In the genomic region with DNA sequence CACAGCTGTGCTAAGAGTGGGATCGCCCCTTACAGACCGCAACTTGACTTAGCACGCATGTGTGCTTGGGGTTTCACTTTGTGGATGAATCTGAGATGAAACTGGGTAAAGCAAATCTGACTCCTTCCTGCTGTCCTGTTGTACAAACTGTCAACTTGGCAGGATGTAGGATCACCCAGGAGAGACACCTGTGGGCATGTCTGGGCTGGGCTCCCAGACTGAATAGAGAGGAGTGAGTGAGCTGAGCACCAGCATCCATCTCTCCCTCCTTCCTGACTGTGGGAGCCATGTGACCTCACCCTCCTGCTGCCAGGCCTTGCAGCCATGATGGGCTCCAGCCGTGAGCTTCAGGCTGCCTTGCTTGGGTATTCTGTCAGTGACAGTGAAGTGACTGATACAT, we compare ENCODE assay signal across 22 mouse cellular contexts. TPM values are rescaled to one million over a fixed set of nuclear protein-coding genes. Genes with fewer than 3 reads are reported as not detected.
A peak's percentile ranks its signal among the peaks of the same experiment; 100 is the strongest.
DNase-seq lines count a peak whose midpoint lies in the region; ATAC-seq and TF ChIP-seq lines count a peak whose summit lies in the region.
"Had no signal": no experiment of that assay in that cellular context is flagged by ENCODE, and none has a peak within 500 bp of the region (broad histone marks: within the 10 kb centered on the region; RNA-seq: fewer than 3 reads in every experiment).

No protein-coding gene starts in this region.

- no peak for DNase-seq in embryonic facial prominence, embryonic 14.5 days (ENCODE audit: low spot score)
- no peak for DNase-seq in embryonic facial prominence, embryonic 10.5 days (ENCODE audit: low spot score)
- no peak for DNase-seq in limb, embryonic 10.5 days (ENCODE audit: low spot score)
- DNase-seq in lung, postnatal 0 days (ENCODE audit: low spot score), result no peak
- DNase-seq: adrenal gland, adult 2 months; adrenal gland, postnatal 25 days; cerebellum, adult 9-10 months; gastrocnemius, postnatal 10 days; heart, adult 2 months; heart, postnatal 14 days had no signal

- TF ChIP-seq CTCF in lung, postnatal 0 days (IDR thresholded peaks at IDR 0.05), result no peak

- H3K9ac ChIP-seq in embryonic facial prominence, embryonic 14.5 days (ENCODE audit: low read depth, low read length), result no peak overlapping the region
- H3K9ac ChIP-seq in limb, embryonic 15.5 days, result no peak overlapping the region
- H3K9ac ChIP-seq in stomach, embryonic 16.5 days (ENCODE audit: low read length), result no peak overlapping the region
- H3K9ac ChIP-seq in lung, postnatal 0 days (replicated peaks; ENCODE audit: low read depth), result no peak overlapping the region
- H3K9ac ChIP-seq: embryonic facial prominence, embryonic 13.5 days; heart, embryonic 15.5 days; hindbrain, embryonic 14.5 days; intestine, embryonic 15.5 days had no signal

- no peak overlapping the region for H3K27ac ChIP-seq in embryonic facial prominence, embryonic 14.5 days (replicated peaks; ENCODE audit: low read depth, low read length)
- no peak overlapping the region for H3K27ac ChIP-seq in embryonic facial prominence, embryonic 10.5 days (replicated peaks)
- peak overlapping the region; percentile 47 for H3K27ac ChIP-seq in limb, embryonic 15.5 days
- H3K27ac ChIP-seq in limb, embryonic 10.5 days, result no peak overlapping the region
- H3K27ac ChIP-seq in stomach, embryonic 16.5 days (ENCODE audit: low read length), result peak overlapping the region; percentile 52; the same call in 1 of the 2 replicates
- no peak overlapping the region for H3K27ac ChIP-seq in lung, postnatal 0 days (ENCODE audit: low read length)
- H3K27ac ChIP-seq: embryonic facial prominence, embryonic 13.5 days; forebrain, embryonic 10.5 days; heart, adult 2 months; heart, embryonic 15.5 days; hindbrain, embryonic 14.5 days; intestine, embryonic 15.5 days had no signal

- 0 out of 2 replicates have a peak, but pooled peaks have one; percentile 8 for ATAC-seq in embryonic facial prominence, embryonic 14.5 days (ENCODE audit: low read depth)
- ATAC-seq in limb, embryonic 15.5 days (ENCODE audit: insufficient number of reproducible peaks, low FRiP score, low TSS enrichment, low read depth), result no peak
- ATAC-seq in stomach, embryonic 16.5 days (ENCODE audit: insufficient read depth, low FRiP score), result no peak
- ATAC-seq in lung, postnatal 0 days, result no peak
- ATAC-seq: forebrain, embryonic 14.5 days; intestine, embryonic 15.5 days had no signal

- no peaks in the 10 kb centered on the region for H3K36me3 ChIP-seq in embryonic facial prominence, embryonic 14.5 days (ENCODE audit: control insufficient read depth, insufficient read depth, low read length)
- H3K36me3 ChIP-seq in embryonic facial prominence, embryonic 10.5 days (replicated peaks), result no peaks in the 10 kb centered on the region
- no peaks in the 10 kb centered on the region; the same call in 1 of the 2 replicates for H3K36me3 ChIP-seq in limb, embryonic 15.5 days
- H3K36me3 ChIP-seq in limb, embryonic 10.5 days, result no peaks in the 10 kb centered on the region
- H3K36me3 ChIP-seq in stomach, embryonic 16.5 days (ENCODE audit: control insufficient read depth, insufficient read depth, low read length), result no peaks in the 10 kb centered on the region
- H3K36me3 ChIP-seq in lung, postnatal 0 days (ENCODE audit: insufficient read depth, low read length), result no peaks in the 10 kb centered on the region
- H3K36me3 ChIP-seq: embryonic facial prominence, embryonic 13.5 days; forebrain, embryonic 10.5 days had no signal

- H3K4me3 ChIP-seq in embryonic facial prominence, embryonic 14.5 days (ENCODE audit: low read depth, low read length), result no peak overlapping the region
- no peak overlapping the region for H3K4me3 ChIP-seq in embryonic facial prominence, embryonic 10.5 days
- H3K4me3 ChIP-seq in limb, embryonic 15.5 days, result no peak overlapping the region
- no peak overlapping the region for H3K4me3 ChIP-seq in limb, embryonic 10.5 days
- no peak overlapping the region for H3K4me3 ChIP-seq in stomach, embryonic 16.5 days (replicated peaks; ENCODE audit: low read length)
- no peak overlapping the region for H3K4me3 ChIP-seq in lung, postnatal 0 days (ENCODE audit: low read depth, low read length)
- H3K4me3 ChIP-seq: embryonic facial prominence, embryonic 13.5 days; erythroblast, embryonic 14.5 days; forebrain, embryonic 10.5 days; heart, adult 2 months; heart, embryonic 15.5 days; intestine, embryonic 15.5 days had no signal

- no peaks in the 10 kb centered on the region for H3K4me1 ChIP-seq in embryonic facial prominence, embryonic 14.5 days (ENCODE audit: control insufficient read depth, insufficient read depth, low read length)
- peaks cover 37% of the 10 kb centered on the region for H3K4me1 ChIP-seq in embryonic facial prominence, embryonic 10.5 days
- peaks cover 23% of the 10 kb centered on the region for H3K4me1 ChIP-seq in limb, embryonic 15.5 days
- H3K4me1 ChIP-seq in limb, embryonic 10.5 days, result peaks cover 17% of the 10 kb centered on the region; the same call in 1 of the 2 replicates
- peaks cover 21% of the 10 kb centered on the region for H3K4me1 ChIP-seq in stomach, embryonic 16.5 days (ENCODE audit: control insufficient read depth, insufficient read depth, low read length)
- H3K4me1 ChIP-seq in lung, postnatal 0 days (ENCODE audit: insufficient read depth, low read depth, low read length), result no peaks in the 10 kb centered on the region

- WGBS in embryonic facial prominence, embryonic 14.5 days, result 75% methylated on average over 4 of the region's 4 CpGs
- WGBS in embryonic facial prominence, embryonic 10.5 days, result 86% methylated on average over 4 of the region's 4 CpGs
- 77% methylated on average over 4 of the region's 4 CpGs for WGBS in limb, embryonic 15.5 days
- WGBS in limb, embryonic 10.5 days, result 87% methylated on average over 4 of the region's 4 CpGs
- 84% methylated on average over 4 of the region's 4 CpGs for WGBS in stomach, embryonic 16.5 days
- 89% methylated on average over 4 of the region's 4 CpGs for WGBS in lung, postnatal 0 days

- no peaks in the 10 kb centered on the region for H3K27me3 ChIP-seq in embryonic facial prominence, embryonic 14.5 days (replicated peaks; ENCODE audit: control insufficient read depth, insufficient read depth, low read length)
- no peaks in the 10 kb centered on the region for H3K27me3 ChIP-seq in embryonic facial prominence, embryonic 10.5 days (replicated peaks; ENCODE audit: low read depth, poor library complexity, severe bottlenecking)
- H3K27me3 ChIP-seq in limb, embryonic 15.5 days, result no peaks in the 10 kb centered on the region
- no peaks in the 10 kb centered on the region for H3K27me3 ChIP-seq in limb, embryonic 10.5 days (ENCODE audit: low read depth, poor library complexity, severe bottlenecking)
- no peaks in the 10 kb centered on the region for H3K27me3 ChIP-seq in stomach, embryonic 16.5 days (ENCODE audit: control insufficient read depth, insufficient read depth, low read length)
- no peaks in the 10 kb centered on the region for H3K27me3 ChIP-seq in lung, postnatal 0 days (replicated peaks; ENCODE audit: insufficient read depth, low read length)
- H3K27me3 ChIP-seq: embryonic facial prominence, embryonic 13.5 days; heart, embryonic 15.5 days; intestine, embryonic 15.5 days had no signal

- TF ChIP-seq EP300 in lung, postnatal 0 days (IDR thresholded peaks at IDR 0.05), result no peak

- H3K9me3 ChIP-seq in embryonic facial prominence, embryonic 14.5 days (ENCODE audit: control insufficient read depth, low read length), result no peaks in the 10 kb centered on the region
- no peaks in the 10 kb centered on the region for H3K9me3 ChIP-seq in embryonic facial prominence, embryonic 10.5 days
- H3K9me3 ChIP-seq in limb, embryonic 15.5 days, result no peaks in the 10 kb centered on the region
- no peaks in the 10 kb centered on the region for H3K9me3 ChIP-seq in limb, embryonic 10.5 days (replicated peaks)
- H3K9me3 ChIP-seq in stomach, embryonic 16.5 days (replicated peaks; ENCODE audit: control insufficient read depth, low read length), result no peaks in the 10 kb centered on the region
- no peaks in the 10 kb centered on the region for H3K9me3 ChIP-seq in lung, postnatal 0 days (ENCODE audit: low read length)
- H3K9me3 ChIP-seq: embryonic facial prominence, embryonic 13.5 days; forebrain, embryonic 10.5 days; heart, embryonic 15.5 days; intestine, embryonic 15.5 days had no signal

- H3K4me2 ChIP-seq in embryonic facial prominence, embryonic 14.5 days (ENCODE audit: low read depth, low read length), result no peak overlapping the region
- H3K4me2 ChIP-seq in limb, embryonic 15.5 days, result no peak overlapping the region
- H3K4me2 ChIP-seq in stomach, embryonic 16.5 days (ENCODE audit: low read depth, low read length), result no peak overlapping the region
- no peak overlapping the region for H3K4me2 ChIP-seq in lung, postnatal 0 days (replicated peaks; ENCODE audit: low read depth, low read length)
- H3K4me2 ChIP-seq: embryonic facial prominence, embryonic 13.5 days; heart, embryonic 11.5 days; heart, embryonic 15.5 days; hindbrain, embryonic 14.5 days; intestine, embryonic 15.5 days had no signal

RNA-seq across cellular contexts. Expression of a gene that starts 24.1 kb away (rescaled TPM):
- polyA plus RNA-seq in embryonic facial prominence, embryonic 14.5 days (2014; fragmentation: Nextera tagmentation; extraction: Ambion mirVana), result 2.1 and 2.3 TPM in 2 replicates
- polyA plus RNA-seq in embryonic facial prominence, embryonic 10.5 days (2016; fragmentation: Nextera tagmentation; extraction: Ambion mirVana), result 0.97 and 1.0 TPM in 2 replicates
- 1.0 and 1.8 TPM in 2 replicates for polyA plus RNA-seq in limb, embryonic 15.5 days (2015; fragmentation: Nextera tagmentation; extraction: Ambion mirVana)
- 0.33 and 0.59 TPM in 2 replicates for polyA plus RNA-seq in limb, embryonic 10.5 days (2016; fragmentation: Nextera tagmentation; extraction: Ambion mirVana)
- 0.85 and 1.2 TPM in 2 replicates for polyA plus RNA-seq in stomach, embryonic 16.5 days (2015; fragmentation: Nextera tagmentation; extraction: Ambion mirVana)
- 0.57 and 1.5 TPM in 2 replicates for polyA plus RNA-seq in lung, postnatal 0 days (2015; fragmentation: Nextera tagmentation; extraction: Ambion mirVana)
- polyA plus RNA-seq: erythroblast, embryonic 14.5 days had no signal

RNA-seq across cellular contexts. Expression of a gene that starts 35.6 kb away (rescaled TPM):
- polyA plus RNA-seq in embryonic facial prominence, embryonic 14.5 days (2014; fragmentation: Nextera tagmentation; extraction: Ambion mirVana), result not detected in 2 replicates
- polyA plus RNA-seq in embryonic facial prominence, embryonic 10.5 days (2016; fragmentation: Nextera tagmentation; extraction: Ambion mirVana), result not detected in 2 replicates
- not detected in 2 replicates for polyA plus RNA-seq in limb, embryonic 15.5 days (2015; fragmentation: Nextera tagmentation; extraction: Ambion mirVana)
- polyA plus RNA-seq in limb, embryonic 10.5 days (2016; fragmentation: Nextera tagmentation; extraction: Ambion mirVana), result not detected in 2 replicates
- polyA plus RNA-seq in stomach, embryonic 16.5 days (2015; fragmentation: Nextera tagmentation; extraction: Ambion mirVana), result not detected in 2 replicates
- polyA plus RNA-seq in lung, postnatal 0 days (2015; fragmentation: Nextera tagmentation; extraction: Ambion mirVana), result not detected in 2 replicates
- polyA plus RNA-seq: adrenal gland, adult 2 months; cortical plate, adult 2 months; embryonic facial prominence, embryonic 13.5 days; erythroblast, embryonic 14.5 days; forebrain, embryonic 10.5 days; forebrain, embryonic 14.5 days; gonadal fat pad, adult 2 months; heart, adult 2 months; heart, embryonic 11.5 days; heart, embryonic 15.5 days; hindbrain, embryonic 14.5 days; intestine, embryonic 15.5 days had no signal

Comparison
In these comparisons a context has a peak if more than half of its experiments do, and no peak if none do; other contexts are left out.
1. H3K27ac ChIP-seq: peak in limb, embryonic 15.5 days (single experiment) and stomach, embryonic 16.5 days (single experiment); none in embryonic facial prominence, embryonic 14.5 days (single experiment), embryonic facial prominence, embryonic 10.5 days (single experiment), limb, embryonic 10.5 days (single experiment) and lung, postnatal 0 days (single experiment).